Mouse (Mus musculus) liver, embryonic 15.5 days (tissue): ENCODE measurements around the gene Exo5. TPM values are rescaled to one million over a fixed set of nuclear protein-coding genes. Genes with fewer than 3 reads are reported as not detected.

ENCODE experiments used
- ATAC-seq: fragments of 200-750 bp; cut with Nextera tagmentation; 2 replicates; pipeline ENCODE4 v1.8.0; 2017; ENCODE audit warnings: moderate number of reproducible peaks, mild to moderate bottlenecking, moderate library complexity; ENCODE audit not compliant: insufficient read depth
- H3K27ac ChIP-seq: fragments of 300-500 bp; sonication (generic); replicated peaks from 2 replicates; pipeline ENCODE4 v1.5.1; 2015; ENCODE audit warnings: mild to moderate bottlenecking, inconsistent platforms
- H3K27me3 ChIP-seq: fragments of 300-500 bp; sonication (generic); 2 replicates; pipeline ENCODE4 v1.6.1; 2015; ENCODE audit warnings: mild to moderate bottlenecking, inconsistent platforms
- H3K36me3 ChIP-seq: fragments of 300-500 bp; sonication (generic); replicated peaks from 2 replicates; pipeline ENCODE4 v1.6.1; 2015; ENCODE audit warnings: moderate library complexity, mild to moderate bottlenecking, inconsistent platforms
- H3K4me1 ChIP-seq: fragments of 300-500 bp; sonication (generic); replicated peaks from 2 replicates; pipeline ENCODE4 v1.6.1; 2015; ENCODE audit warnings: inconsistent platforms
- H3K4me2 ChIP-seq: fragments of 300-500 bp; sonication (generic); 2 replicates; pipeline ENCODE4 v1.6.1; 2015; ENCODE audit warnings: moderate library complexity, mild to moderate bottlenecking, inconsistent platforms
- H3K4me3 ChIP-seq: fragments of 300-500 bp; sonication (generic); replicated peaks from 2 replicates; pipeline ENCODE4 v1.5.1; 2015; ENCODE audit warnings: mild to moderate bottlenecking, inconsistent platforms
- H3K9ac ChIP-seq: fragments of 300-500 bp; sonication (generic); 2 replicates; pipeline ENCODE4 v1.6.1; 2015; ENCODE audit warnings: moderate library complexity, mild to moderate bottlenecking, inconsistent platforms
- H3K9me3 ChIP-seq: fragments of 300-500 bp; sonication (generic); replicated peaks from 2 replicates; pipeline ENCODE4 v1.6.1; 2016; ENCODE audit warnings: inconsistent platforms
- WGBS: fragments of 180-500 bp; shearing (Covaris S2); methylation state at CpG from one replicate; pipeline ENCODE4 v1.1.7; 2015; ENCODE audit warnings: mixed read lengths; ENCODE audit not compliant: insufficient replicate concordance; 5-methylcytosine and 5-hydroxymethylcytosine counted together
- polyA plus RNA-seq: library from polyadenylated mRNA; unstranded; fragments of >200 nt; fragmentation: Nextera tagmentation; extraction: Ambion mirVana; gene quantifications from 2 replicates; pipeline ENCODE4 v1.2.1, GENCODE M21; 2015

Exo5 gene
- polyA plus RNA-seq, 1 experiment from 2014 or later, result 6.2 TPM

- ATAC-seq, result no peak
- Histone ChIP-seq H3K9me3 (no peaks in the 10 kb centered on the region), H3K4me3 (no peak overlapping the region), H3K9ac (no peak overlapping the region), H3K4me1 (no peaks in the 10 kb centered on the region), H3K27me3 (peaks cover 4% of the 10 kb centered on the region; the same call in 1 of the 2 replicates), H3K27ac (no peak overlapping the region), H3K36me3 (no peaks in the 10 kb centered on the region), H3K4me2 (no peak overlapping the region)
- 44% methylated on average over 5 of the region's 5 CpGs for WGBS
Observed at GRCm38 (mm10) chr4:120905644-120906043, 19.2 kb downstream of the Exo5 start.

- 19% methylated on average over 4 of the region's 4 CpGs for WGBS
- H3K4me1 ChIP-seq, result no peaks in the 10 kb centered on the region
- H3K27ac ChIP-seq, result no peak overlapping the region
- H3K27me3 ChIP-seq, result peaks cover 4% of the 10 kb centered on the region; the same call in 1 of the 2 replicates
- no peak overlapping the region for H3K4me3 ChIP-seq
- no peak overlapping the region for H3K9ac ChIP-seq
- H3K4me2 ChIP-seq, result no peak overlapping the region
- ATAC-seq, result no peak
- H3K9me3 ChIP-seq, result no peaks in the 10 kb centered on the region
- no peaks in the 10 kb centered on the region for H3K36me3 ChIP-seq
Observed at GRCm38 (mm10) chr4:120904533-120904932, 20.3 kb downstream of the Exo5 start.

- Histone ChIP-seq H3K9ac (no peak overlapping the region), H3K4me3 (no peak overlapping the region), H3K4me2 (no peak overlapping the region), H3K9me3 (no peaks in the 10 kb centered on the region), H3K36me3 (no peaks in the 10 kb centered on the region), H3K27me3 (peaks cover 3% of the 10 kb centered on the region; the same call in 1 of the 2 replicates), H3K27ac (no peak overlapping the region), H3K4me1 (no peaks in the 10 kb centered on the region)
- no peak for ATAC-seq
- WGBS, result 69% methylated on average over 7 of the region's 7 CpGs
Observed at GRCm38 (mm10) chr4:120895810-120896584, 28.8 kb downstream of the Exo5 start.

GRCm38 (mm10) chr4:120895226-120895625 is 29.6 kb downstream of the Exo5 start:
- H3K27me3 ChIP-seq, result peaks cover 3% of the 10 kb centered on the region; the same call in 1 of the 2 replicates
- H3K9me3 ChIP-seq, result no peaks in the 10 kb centered on the region
- no peaks in the 10 kb centered on the region for H3K4me1 ChIP-seq
- H3K4me3 ChIP-seq, result no peak overlapping the region
- H3K9ac ChIP-seq, result no peak overlapping the region
- H3K36me3 ChIP-seq, result no peaks in the 10 kb centered on the region
- no peak for ATAC-seq
- WGBS, result 66% methylated on average over 7 of the region's 7 CpGs
- no peak overlapping the region for H3K27ac ChIP-seq
- H3K4me2 ChIP-seq, result no peak overlapping the region

GRCm38 (mm10) chr4:120894584-120894983 is 30.2 kb downstream of the Exo5 start:
- ATAC-seq, result no peak
- peaks cover 3% of the 10 kb centered on the region; the same call in 1 of the 2 replicates for H3K27me3 ChIP-seq
- 71% methylated on average over 11 of the region's 11 CpGs for WGBS
- no peak overlapping the region for H3K4me2 ChIP-seq
- H3K4me1 ChIP-seq, result no peaks in the 10 kb centered on the region
- no peak overlapping the region for H3K27ac ChIP-seq
- H3K36me3 ChIP-seq, result no peaks in the 10 kb centered on the region
- H3K4me3 ChIP-seq, result no peak overlapping the region
- H3K9me3 ChIP-seq, result no peaks in the 10 kb centered on the region
- H3K9ac ChIP-seq, result no peak overlapping the region

GRCm38 (mm10) chr4:120893656-120894401 is 31.0 kb downstream of the Exo5 start:
- ATAC-seq, result no peak
- H3K9ac ChIP-seq, result no peak overlapping the region
- no peaks in the 10 kb centered on the region for H3K36me3 ChIP-seq
- no peak overlapping the region for H3K27ac ChIP-seq
- no peaks in the 10 kb centered on the region for H3K4me1 ChIP-seq
- peaks cover 3% of the 10 kb centered on the region; the same call in 1 of the 2 replicates for H3K27me3 ChIP-seq
- H3K4me3 ChIP-seq, result no peak overlapping the region
- no peaks in the 10 kb centered on the region for H3K9me3 ChIP-seq
- H3K4me2 ChIP-seq, result no peak overlapping the region
- WGBS, result 59% methylated on average over 11 of the region's 11 CpGs

- peaks cover 3% of the 10 kb centered on the region; the same call in 1 of the 2 replicates for H3K27me3 ChIP-seq
- no peak for ATAC-seq
Observed at GRCm38 (mm10) chr4:120892516-120892915, 32.3 kb downstream of the Exo5 start.

GRCm38 (mm10) chr4:120891960-120892359 is 32.9 kb downstream of the Exo5 start:
- ATAC-seq, result no peak
- Histone ChIP-seq H3K4me2 (no peak overlapping the region), H3K9ac (no peak overlapping the region), H3K4me1 (no peaks in the 10 kb centered on the region), H3K9me3 (no peaks in the 10 kb centered on the region), H3K27me3 (peaks cover 3% of the 10 kb centered on the region; the same call in 1 of the 2 replicates), H3K36me3 (no peaks in the 10 kb centered on the region), H3K4me3 (no peak overlapping the region), H3K27ac (no peak overlapping the region)

More at GRCm38 (mm10) chr4:120892516-120892915, 32.3 kb downstream of the Exo5 start:
- Histone ChIP-seq H3K27ac (no peak overlapping the region), H3K4me2 (no peak overlapping the region), H3K4me1 (no peaks in the 10 kb centered on the region), H3K9me3 (no peaks in the 10 kb centered on the region), H3K4me3 (no peak overlapping the region), H3K36me3 (no peaks in the 10 kb centered on the region), H3K9ac (no peak overlapping the region)
- WGBS, result 9% methylated on average over 1 of the region's 1 CpGs

GRCm38 (mm10) chr4:120890754-120891440 is 33.9 kb downstream of the Exo5 start:
- 56% methylated on average over 11 of the region's 11 CpGs for WGBS
- ATAC-seq, result no peak
- Histone ChIP-seq H3K4me2 (no peak overlapping the region), H3K4me1 (no peaks in the 10 kb centered on the region), H3K9me3 (no peaks in the 10 kb centered on the region), H3K9ac (no peak overlapping the region), H3K27me3 (peaks cover 3% of the 10 kb centered on the region; the same call in 1 of the 2 replicates), H3K4me3 (no peak overlapping the region), H3K36me3 (no peaks in the 10 kb centered on the region), H3K27ac (no peak overlapping the region)

- Histone ChIP-seq H3K4me2 (no peak overlapping the region), H3K36me3 (no peaks in the 10 kb centered on the region), H3K27me3 (peaks cover 3% of the 10 kb centered on the region; the same call in 1 of the 2 replicates), H3K9ac (no peak overlapping the region), H3K9me3 (no peaks in the 10 kb centered on the region), H3K4me3 (no peak overlapping the region), H3K27ac (no peak overlapping the region), H3K4me1 (peaks cover 3% of the 10 kb centered on the region; the same call in 1 of the 2 replicates)
- WGBS, result 54% methylated on average over 8 of the region's 8 CpGs
- ATAC-seq, result no peak
Observed at GRCm38 (mm10) chr4:120888884-120889283, 35.9 kb downstream of the Exo5 start.
